Mouse (Mus musculus): ENCODE measurements around the gene Slc9a7.

GRCm38 (mm10) chrX:20291282-20292039, at the start of gene Slc9a7:
- TF ChIP-seq GATA1 (IDR thresholded peaks at IDR 0.05; ENCODE audit: low read length) (no peak), TAL1 (IDR thresholded peaks at IDR 0.05; ENCODE audit: low read length) (no peak)

Data from erythroblast, embryonic 14.5 days (primary cell).